Mouse (Mus musculus): ENCODE data around the gene Unc13a.
"Not testable (repeated sequence)": the region's sequence is repeated elsewhere in the genome, so short reads cannot be mapped to it uniquely, and the experiment has no call there.

The Unc13a gene

DNA sequence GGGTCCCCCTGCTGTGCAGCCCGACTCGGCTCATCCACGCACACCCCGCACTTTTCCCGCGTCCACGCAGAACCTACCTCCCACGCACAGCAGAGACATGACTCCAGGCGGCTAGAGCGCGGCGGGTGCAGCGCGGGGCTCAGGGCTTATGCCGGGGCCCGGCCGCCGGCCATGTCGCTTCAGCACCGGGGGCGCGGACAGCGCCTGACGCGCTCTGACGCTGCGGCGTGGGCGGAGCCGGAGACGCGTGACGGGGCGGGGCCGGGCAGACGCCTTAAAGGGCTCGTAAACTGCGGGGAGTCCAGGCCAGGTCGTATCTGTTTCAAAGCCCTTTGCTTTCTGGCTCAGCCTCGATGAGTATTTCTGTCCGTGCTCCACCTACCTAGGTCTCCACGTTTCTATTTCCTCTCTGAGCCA is at the start of gene Unc13a:
Gene Unc13a (minus strand): TSS at position 209 of the 417 bp plus-strand sequence.
- peak; percentile 94 for DNase-seq

DNA sequence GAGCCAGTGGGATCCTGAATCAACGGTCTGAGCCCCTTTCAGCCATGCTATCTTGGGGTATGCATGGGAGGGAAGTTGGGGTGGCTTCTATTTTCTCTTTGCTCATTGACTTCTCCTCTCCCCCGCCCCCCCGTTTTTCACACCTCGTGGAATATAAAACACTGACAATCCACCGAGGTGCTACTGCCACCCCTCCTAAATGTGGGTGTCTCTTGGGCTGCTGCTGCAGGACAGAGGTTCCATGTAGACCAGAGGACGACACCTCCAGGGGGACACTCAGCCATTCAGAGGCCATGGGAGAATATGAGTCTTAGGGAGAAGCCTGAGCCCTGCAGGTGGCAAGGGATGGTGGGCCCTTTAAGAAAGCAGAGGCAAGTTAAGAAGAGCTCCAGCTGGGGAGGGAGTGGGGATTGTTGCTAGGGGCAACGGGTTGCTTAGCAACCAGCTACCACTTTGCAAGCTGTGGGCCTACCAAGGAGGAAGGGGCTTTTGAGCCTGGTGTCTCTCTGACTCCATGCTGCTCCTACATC is 48.4 kb upstream of the Unc13a start:
- peak; percentile 75 for DNase-seq

DNA sequence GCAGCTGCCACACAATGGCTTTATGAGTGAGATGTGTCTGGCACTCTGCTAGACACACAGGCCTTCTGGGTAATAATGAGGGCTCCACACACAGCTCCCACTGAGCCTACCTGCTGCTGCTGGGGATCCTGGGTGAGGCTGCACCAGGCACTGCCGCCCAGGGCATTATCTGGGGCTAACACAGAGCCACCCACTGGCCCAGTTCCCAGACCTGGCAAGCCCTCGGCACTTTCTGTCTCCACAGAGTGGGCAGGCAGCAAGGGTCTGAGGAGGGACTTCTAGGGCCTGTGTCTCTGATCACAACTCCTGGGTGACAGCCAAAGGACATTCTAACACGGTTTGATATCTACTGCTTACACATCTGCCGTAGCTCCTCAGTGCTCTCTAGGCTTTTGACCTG is 47.7 kb upstream of the Unc13a start:
- DNase-seq = peak; percentile 67

DNA sequence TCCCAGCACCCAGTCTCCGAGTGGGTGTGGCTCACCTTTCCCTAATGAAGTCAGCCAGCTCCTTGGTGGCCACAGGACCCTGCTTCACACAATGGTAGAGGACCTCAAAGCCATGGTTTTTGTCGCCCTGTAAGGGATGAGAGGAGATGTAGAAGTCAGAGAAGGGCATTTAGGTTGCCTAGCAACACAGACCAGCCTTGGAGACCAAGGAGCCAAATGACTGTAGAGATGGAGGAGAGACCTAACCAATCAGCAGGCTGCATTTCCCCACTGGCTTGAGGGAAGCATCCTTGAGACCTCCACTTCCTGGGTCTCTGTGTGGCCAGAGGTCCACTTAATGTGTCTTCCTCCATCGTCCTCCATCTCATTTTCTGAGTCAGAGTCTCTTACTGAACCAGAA is 46.7 kb upstream of the Unc13a start:
- DNase-seq = no peak

DNA sequence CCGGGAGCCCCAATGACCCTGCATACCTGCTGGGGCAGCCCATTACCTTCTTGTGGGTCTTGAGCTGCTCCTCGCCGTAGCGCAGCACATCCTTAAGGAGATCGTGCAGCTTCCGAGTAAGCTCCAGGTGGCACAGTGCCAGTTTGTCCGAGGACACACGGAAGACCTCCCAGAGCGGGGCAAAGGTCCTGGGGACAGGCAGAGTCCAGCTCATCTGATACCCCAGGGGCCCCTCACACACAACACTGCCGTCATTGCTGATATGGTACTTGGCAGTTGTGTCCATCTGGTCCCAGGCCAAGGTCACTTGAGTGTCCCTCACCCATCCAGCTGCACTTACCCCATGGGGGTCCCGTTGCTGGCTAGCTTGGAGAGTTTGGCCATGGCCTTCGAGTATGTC is 45.5 kb upstream of the Unc13a start:
- DNase-seq = no peak

DNA sequence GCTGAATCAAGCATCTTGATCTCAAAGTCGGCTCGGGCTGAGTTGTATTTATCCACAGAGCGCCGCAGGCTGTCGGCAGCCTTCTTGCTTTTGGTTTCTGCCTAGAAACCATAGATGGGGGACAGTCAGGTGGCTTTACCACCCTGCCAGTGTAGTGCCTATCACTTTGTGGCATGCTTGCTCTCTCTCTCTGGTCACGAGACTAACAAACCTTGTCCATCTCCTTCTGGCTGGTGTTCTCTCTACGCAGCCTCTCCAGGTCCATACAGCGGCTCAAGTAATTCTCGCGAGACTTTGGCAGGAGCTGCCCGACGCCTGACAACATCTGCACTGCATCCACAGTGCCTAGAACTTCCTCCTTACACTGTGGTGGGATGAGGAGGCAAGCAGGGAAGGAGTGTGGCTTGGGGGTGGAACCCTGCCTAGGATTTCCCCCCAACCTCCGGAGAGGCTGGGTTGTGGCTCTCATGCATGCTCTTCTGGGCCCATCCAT is 45.0 kb upstream of the Unc13a start:
- no peak for DNase-seq

DNA sequence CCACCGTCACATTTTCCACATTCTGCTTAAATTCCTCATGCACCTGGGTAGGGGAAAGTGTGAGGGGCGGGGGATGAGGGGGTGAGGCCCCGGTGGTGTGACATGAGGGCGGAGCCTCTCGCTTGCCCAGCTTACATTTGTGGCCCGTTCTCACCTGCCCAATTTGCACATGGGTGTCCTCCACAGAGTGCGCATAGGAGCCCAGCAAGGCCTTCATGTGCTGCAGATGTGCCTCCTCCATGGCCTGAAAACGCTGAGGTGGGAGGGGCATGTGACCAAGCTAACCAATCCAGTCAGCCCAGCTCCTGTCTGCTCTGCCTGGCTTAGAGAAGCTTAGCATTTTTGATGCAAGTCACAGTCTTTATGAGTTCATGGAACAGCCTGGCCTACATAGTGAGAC is 44.0 kb upstream of the Unc13a start:
- peak; percentile 71 for DNase-seq

DNA sequence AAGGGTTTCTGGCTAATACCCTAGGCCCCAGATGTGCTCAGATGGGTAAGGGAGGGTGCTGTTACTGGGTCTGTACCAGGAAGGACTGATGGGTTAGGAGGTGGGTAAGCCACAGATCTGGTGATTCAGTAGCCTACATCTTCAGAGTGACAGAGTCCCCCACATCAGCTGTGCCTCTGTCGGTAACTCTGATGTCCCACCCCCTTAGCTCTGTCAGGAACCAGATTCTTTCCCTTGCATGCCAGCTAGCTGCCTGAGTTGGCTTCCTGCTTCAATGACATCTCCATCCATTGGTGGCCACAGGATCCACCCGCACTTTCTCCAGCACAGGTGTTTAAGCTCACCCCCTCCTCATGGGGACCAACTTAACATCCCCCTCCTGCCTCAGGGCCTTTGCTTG is 40.0 kb upstream of the Unc13a start:
- no peak for DNase-seq

DNA sequence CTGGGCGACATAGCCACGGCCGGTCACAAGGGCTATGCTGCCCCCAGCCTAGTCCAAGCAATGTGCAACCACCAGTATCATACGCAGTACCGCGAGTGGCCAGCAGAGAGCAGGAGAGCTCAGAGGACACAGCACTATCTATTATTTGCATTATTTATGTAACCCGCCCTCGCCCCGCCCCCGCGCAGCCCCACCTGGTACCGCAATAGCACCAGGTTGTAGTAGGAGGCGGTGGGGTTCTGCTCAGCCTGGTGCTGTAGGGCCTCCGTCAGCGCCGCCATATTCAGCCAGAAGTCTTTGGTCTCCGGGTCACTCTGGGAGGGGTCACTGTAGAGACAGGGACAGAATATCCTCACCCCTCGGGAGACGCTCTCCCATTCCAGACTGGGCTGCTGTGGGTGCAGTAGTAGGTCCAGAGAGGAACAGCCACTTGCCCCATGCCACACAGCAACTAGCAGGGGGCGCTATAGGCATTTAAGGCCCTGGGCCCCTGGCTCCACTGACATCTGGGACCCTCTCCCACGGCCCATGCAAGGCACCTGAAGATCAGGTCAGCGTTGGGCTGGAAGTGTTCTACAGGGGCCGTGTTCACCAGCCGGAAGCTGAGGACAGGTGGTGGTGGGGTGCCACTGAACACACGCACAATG is 38.4 kb upstream of the Unc13a start:
- peak; percentile 82 for DNase-seq

DNA sequence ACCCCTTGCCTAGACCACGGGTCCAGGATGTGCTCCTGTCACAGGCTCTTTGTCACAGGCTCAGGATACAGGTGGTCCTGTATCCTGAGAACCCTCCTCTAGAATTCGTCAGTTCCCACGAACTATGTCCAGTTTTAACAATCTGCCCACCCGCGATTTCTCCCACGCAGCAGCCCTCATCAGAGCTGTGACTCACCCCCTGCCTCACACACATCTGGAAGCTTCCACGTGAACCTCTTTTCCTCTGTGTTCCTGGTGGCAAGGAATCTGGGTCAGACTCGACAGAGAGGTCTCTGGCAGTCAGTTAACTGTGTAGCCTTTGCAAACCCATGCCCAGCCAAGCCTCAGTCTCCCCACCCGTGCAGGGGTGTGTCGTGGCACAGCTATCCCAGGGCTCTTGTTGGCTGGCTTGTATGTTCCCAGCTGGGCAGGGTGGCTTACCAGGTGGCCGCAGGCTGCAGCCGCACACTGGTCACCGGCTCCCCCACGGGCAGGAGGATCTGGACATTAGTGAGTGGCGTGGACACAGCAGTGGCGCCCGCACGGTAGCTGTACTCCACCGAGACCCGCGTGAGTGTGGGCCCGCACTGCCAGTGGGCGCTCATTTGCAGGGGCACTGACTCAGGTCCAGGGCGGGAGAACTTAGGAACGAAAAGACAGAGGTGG is 37.7 kb upstream of the Unc13a start:
- peak; percentile 65 for DNase-seq

DNA sequence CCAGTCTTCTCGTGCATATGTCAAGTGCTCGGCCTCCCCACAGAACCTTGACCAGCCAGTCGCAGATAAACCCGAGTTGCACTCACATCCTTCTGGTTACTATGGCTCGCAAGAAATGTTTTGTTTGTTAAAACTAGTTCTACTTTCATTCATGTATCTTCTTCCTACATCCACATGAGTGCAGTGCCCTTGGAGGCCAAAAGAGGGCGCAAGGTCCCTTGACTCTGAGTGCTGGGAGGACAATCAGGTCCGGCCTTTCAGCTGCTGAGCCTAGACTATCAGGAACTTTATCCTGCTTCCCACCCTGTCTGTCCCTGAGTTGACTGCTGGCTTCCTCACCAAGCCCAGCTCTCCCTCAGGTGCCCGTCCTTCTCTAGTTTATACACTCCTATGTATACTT is 36.3 kb upstream of the Unc13a start:
- DNase-seq = peak; percentile 64

DNA sequence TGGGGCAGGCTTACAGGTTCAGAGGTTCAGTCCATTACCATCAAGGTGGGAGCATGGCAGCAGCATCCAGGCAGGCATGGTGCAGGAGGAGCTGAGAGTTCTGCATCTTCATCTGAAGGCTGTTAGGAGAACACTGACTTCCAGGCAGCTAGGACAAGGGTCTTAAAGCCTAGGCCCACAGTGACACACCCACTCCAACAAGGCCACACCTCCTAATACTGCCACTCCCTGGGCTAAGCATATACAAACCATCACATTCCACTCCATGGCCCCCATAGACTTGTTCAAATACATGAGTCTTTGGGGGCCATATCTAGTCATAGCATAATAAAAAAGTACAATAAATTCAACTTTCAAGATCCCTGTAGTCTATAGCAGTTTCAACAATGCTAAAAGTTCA is 31.8 kb upstream of the Unc13a start:
- not testable (repeated sequence) for DNase-seq

DNA sequence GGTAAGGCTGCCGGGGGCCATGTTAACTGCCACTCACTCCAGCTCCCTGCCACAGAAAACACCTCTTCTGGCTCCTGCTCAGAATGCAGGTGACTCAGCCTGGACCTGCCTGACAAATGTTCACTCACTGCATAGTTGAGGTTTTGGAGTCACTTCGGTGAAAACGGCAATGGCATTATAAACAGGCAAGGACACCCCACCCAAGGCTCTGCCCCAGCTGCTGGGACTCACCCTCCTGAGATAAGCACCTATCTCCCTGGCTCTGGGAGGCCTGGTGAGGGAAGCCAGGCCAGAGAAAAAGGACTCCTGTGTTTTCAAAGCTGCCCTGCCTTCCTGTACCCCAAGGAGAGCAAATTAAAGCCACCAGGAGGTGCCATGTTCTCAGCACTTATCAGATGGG is 31.4 kb upstream of the Unc13a start:
- DNase-seq = no peak

DNA sequence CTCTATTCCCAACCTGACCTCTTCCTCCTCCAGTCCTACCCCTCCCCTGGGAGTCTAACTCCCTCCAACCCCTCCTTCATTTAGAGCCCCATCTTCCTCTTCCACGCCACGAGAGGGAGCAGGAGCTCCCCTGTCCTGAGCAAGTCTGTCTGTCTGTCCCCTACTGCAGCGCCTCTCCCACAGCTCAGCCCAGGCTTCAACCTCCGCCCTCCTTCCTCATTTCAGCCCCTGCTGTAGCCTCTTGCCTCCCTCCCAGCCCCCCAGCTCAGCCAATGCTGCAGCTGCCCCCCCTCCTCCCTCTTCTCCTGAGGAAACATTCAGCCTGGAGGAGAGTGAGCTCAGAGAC is 30.5 kb upstream of the Unc13a start:
- no peak for DNase-seq

DNA sequence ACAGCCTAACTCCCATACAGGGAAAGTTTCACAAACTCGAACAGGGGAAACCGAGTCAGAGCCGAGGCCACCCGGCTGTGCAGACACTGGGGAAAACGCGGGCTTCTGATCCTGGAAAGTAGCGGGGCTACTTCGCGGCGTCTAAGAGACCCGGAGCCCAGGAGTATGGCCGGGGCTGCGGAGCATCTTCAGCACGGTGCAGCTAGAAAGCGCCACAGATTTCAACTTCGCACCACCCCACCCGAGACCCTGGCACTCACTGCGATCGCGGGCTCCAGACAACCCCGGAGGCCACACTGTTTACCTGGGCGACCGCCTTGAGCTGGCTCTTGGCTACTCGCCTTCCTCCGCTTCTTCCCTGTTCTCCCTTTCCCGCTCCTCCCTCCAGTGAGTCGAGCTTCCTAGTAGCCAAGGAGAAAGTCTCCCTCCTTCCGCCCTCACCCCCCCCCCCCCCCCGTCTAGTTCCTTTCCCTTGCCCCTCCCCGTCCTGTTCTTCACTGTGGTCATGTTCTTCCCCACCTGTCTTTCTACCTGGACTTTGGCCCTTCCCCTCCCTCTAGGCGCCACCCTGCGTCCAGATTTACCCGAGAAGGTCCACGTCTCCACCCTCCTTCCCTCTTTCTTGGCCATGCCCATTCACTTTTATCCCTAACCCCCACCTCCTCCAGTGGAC is 30.0 kb upstream of the Unc13a start, which contains the start of gene B3gnt3:
Gene B3gnt3 (minus strand): TSS at position 376 of the 673 bp plus-strand sequence.
- no peak for DNase-seq

DNA sequence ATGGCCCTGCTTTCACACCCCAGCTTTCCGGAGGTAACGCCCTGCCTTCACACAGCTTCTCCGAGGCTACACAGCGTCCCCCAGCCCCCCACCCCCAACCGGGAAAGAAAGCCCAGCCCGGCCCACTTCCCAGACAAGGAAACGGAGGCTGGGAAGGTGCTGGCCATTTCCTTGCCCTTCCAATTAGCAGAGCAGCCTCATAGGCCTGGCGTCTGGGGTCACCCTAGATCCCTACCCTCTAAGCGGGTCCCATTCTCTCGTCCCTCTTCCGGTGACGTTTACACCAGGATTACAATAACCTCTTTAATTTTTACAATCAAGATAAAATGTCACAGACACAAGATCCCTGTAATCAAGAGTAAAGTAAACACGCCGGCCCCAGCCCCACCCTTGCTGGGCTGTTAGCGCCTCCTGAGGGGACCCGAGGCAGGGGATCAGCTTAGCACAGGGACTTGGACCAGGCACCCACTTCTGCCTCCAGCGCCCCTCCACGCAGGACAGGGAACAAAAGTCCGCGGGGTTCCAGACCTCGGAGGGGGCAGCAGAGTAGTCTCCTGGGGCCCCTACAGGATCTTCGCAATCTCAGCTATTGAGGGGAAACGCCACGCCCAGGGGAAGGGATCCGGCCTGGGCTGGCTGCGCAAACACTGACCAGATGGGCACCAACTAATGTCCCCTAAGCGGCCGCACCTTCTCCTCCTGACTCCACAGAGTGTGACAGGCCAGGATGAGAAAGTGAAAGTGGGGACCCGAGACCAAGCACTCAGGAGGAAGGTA is 29.1 kb upstream of the Unc13a start:
- DNase-seq = no peak

DNA sequence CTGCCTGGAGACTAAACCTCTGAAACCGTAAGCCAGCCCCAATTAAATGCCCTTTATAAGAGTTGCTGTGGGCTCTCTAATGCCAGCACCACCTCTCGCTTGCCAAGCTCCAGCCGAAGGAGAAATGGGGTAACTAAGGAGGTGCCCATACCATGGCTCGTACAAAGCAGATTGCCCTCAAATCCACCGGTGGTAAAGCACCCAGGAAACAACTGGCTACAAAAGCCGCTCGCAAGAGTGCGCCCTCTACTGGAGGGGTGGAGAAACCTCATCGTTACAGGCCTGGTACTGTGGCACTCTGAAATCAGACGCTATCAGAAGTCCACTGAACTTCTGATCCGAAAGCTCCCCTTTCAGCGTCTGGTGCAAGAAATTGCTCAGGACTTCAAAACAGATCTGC is 23.9 kb upstream of the Unc13a start:
- not testable (repeated sequence) for DNase-seq

DNA sequence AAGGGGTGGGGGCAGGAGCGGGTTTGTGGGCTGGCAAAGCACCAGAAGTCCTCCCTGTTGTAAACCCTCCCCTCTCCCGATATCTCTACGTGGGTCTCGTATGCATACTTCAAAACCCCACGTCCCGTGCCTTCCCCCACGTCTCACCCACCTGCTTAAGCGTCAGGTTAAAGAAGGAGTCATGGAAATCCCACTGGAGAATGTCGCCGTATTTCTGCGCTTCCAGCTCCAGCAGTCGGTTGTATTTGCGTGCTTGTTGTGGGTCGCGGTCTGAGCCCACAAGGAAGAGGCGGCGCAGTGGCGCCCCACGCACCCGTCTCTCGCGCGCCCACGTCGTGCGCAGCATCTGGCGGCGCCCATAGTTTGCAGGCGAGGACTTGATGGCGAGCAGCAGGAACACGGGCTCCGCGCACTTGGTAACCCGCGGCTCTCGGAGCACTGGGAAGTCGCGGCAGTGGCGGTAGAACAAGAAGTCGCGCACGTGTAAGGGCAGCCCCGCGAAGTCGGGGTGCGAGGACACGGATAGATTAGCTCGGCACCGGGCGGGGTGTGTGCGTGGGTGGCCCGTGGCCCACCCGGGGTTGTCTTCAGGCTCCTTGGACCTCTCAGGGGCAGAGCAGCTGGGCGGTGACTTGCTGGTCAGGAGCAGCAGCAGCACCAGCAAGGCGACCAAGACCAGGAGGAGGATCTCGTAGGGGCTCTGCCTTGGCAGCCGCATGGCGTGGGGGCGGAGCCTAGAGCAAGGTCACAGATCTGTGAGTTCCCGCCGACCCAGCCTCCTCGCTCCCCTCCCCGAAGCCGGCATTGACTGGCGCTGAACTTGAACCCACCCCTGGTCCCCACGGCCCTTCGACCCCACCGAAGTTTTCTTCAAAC is 21.8 kb upstream of the Unc13a start:
- DNase-seq = no peak

DNA sequence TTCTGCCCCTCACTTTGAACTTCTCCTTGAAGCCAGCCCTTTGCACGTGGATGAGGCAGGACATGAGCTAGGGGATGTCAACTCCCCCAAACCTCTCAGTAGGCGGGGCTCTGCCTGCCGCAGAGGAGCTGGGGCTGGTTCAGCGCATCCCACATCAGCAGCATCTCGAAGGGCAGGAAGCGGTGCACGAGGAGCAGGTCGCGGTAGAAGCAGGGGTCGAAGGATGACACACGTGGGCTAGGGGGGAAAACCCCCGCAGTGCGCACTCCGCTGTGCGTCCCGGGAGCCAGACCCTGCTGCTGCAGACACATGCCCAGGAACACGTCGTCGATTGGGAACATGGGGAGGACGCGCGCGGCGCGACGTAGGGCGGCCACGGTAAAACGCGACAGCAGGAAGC is 21.0 kb upstream of the Unc13a start:
- no peak for DNase-seq

DNA sequence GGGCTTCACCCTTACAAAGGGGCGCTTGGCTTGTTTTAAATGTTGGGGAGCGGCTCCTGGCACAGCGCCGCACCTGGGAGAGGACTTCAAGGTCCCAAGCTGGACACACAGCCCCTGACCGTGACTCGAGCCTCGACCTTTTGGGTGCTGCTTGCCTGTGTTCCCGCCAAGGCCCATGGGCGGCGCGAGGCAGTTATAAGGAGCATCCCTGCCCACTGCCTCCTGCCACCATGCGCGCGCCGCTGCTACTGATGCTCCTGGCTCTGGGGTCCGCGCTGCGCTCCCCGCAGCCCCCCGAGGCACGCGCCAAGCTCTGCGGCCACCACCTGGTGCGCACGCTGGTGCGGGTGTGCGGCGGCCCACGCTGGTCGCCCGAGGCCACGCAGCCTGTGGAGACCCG is 17.5 kb upstream of the Unc13a start, which contains the start of gene Insl3:
Gene Insl3 (plus strand): TSS at position 187 of the 400 bp plus-strand sequence.
- DNase-seq = no peak

DNA sequence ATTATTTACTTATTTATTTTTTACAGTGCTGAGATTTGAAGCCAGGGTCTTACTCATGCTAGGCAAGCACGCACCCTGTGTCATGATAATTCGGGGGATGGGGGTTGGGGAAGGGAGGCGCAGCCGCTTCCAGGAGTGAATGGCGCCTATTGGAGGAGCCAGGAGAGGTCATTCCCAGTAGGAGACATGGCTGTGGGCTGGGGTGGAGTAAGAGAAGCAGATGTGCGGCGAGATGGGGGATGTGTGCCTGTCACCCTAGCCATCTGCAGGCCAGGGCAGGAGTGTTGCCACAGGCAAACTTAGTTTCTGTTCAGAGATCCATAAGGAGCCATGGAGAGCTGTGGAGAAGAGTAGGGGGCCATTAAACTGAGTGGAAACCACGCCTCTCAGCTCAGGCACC is 16.1 kb upstream of the Unc13a start:
- no peak for DNase-seq
